Mouse (Mus musculus): ENCODE results near the gene Upk3bl. TPM values are rescaled to one million over a fixed set of nuclear protein-coding genes. Genes with fewer than 3 reads are reported as not detected.

Gene Upk3bl
- not detected for polyA plus RNA-seq (2017; shearing (Covaris generic))

DNA sequence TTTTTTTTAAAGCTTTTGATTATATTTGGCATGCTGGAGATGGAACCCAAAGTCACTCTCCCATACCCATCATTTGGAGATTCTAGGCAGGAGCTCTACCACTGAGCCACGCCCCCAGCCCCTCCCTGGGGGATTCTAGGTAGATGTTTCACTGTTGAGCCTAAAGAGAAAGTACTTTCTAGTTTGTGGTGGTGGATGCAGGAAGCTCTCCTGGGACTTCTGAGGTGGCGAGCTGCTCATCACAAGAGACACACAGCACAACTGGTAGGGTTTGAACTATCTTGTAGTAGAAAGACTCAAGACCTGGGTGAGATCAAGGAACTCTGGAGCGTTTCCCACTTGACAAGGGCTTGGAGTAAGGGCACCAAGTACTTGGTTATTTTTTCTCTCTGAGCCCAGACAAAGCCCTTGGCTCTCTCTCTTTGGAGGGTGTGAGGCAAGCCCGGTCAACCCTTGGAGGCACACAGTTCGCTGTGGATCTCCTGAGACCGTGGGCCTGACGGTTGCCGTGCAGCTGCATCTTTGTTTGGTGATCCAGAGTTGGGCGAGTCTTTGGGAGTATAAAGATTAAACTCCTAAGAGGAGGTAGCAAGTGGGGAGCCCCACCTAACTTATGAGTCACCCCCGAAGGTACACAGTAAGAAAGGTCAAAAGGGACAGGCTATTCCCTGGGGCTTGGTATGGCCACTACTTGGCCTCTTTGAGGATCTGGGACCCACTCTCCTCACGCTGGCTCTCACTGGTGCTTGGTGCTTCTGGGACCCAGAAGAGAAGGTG, at the start of gene Upk3bl:
TSS of gene Upk3bl (plus strand) at position 192 of the 777 bp plus-strand sequence.

GRCm38 (mm10) chr5:136038258-136039214, 15.8 kb upstream of the Upk3bl start, which contains the start of gene Upk3b:
Gene Upk3b, plus strand, starts transcription at chr5:136038496.

DNA sequence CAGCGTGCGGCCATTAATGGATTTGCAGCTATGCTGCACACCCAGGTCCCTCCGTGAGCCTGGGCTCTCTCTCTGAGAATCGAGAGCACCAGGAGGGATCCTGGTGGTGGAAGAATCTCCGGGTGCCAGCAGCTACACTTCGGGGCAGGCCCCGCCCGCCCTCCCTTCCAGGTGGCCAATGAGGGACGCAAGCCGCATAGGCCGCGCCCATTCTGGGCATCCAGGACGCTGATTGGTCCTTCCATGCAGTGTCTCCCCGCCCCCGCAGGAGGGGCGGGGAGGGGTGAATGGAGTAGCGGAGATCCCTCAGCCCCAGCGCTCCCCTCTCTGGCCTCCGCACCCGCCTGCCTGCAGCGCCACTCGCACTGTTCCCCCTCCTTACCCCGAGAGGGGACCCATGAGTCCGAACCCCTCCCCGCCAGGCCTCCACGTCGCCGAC, 29.4 kb downstream of the Upk3bl start, which contains the start of gene Rasa4:
TSS of gene Rasa4 (plus strand) at position 248 of the 439 bp plus-strand sequence.

Other genes with a start within 250 kb of the Upk3bl start
- under 1 TPM; 0.14 to 0.21 TPM for gene Srrm3, start 247.6 kb upstream of the Upk3bl start, polyA plus RNA-seq (2017; shearing (Covaris generic))
- 1 to 10 TPM in 1 of 2 experiments, not detected in 1; 1.3 TPM for gene Hspb1, start 166.6 kb upstream of the Upk3bl start, polyA plus RNA-seq (2017; shearing (Covaris generic))
- 10 to 100 TPM; 39.6 to 58.1 TPM for gene Ywhag, start 119.9 kb upstream of the Upk3bl start, polyA plus RNA-seq (2017; shearing (Covaris generic))
- gene Ssc4d, start 80.0 kb upstream of the Upk3bl start, polyA plus RNA-seq (2017; shearing (Covaris generic)): under 1 TPM; 0.92 to 0.99 TPM
- not detected for gene Zp3, start 74.4 kb upstream of the Upk3bl start, polyA plus RNA-seq (2017; shearing (Covaris generic))
- gene Dtx2, start 59.7 kb upstream of the Upk3bl start, polyA plus RNA-seq (2017; shearing (Covaris generic)): 10 to 100 TPM; 19.7 to 20.9 TPM
- under 1 TPM in 1 of 2 experiments, not detected in 1; 0.05 TPM for gene Upk3b, start 16.0 kb upstream of the Upk3bl start, polyA plus RNA-seq (2017; shearing (Covaris generic))
- gene Rasa4, start 29.4 kb downstream of the Upk3bl start, polyA plus RNA-seq (2017; shearing (Covaris generic)): 1 to 10 TPM; 2.3 to 2.7 TPM
- 100 to 1,000 TPM; 175 to 202 TPM for gene Polr2j, start 62.1 kb downstream of the Upk3bl start, polyA plus RNA-seq (2017; shearing (Covaris generic))
- gene Lrwd1, start 81.6 kb downstream of the Upk3bl start, polyA plus RNA-seq (2017; shearing (Covaris generic)): 10 to 100 TPM; 40.2 to 43.8 TPM
- gene Alkbh4, start 81.7 kb downstream of the Upk3bl start, polyA plus RNA-seq (2017; shearing (Covaris generic)): 10 to 100 TPM; 60.9 to 73.3 TPM
- 10 to 100 TPM; 63.9 to 77.3 TPM for gene Orai2, start 116.2 kb downstream of the Upk3bl start, polyA plus RNA-seq (2017; shearing (Covaris generic))
- 10 to 100 TPM; 45.0 to 45.9 TPM for gene Prkrip1, start 144.5 kb downstream of the Upk3bl start, polyA plus RNA-seq (2017; shearing (Covaris generic))
- gene Sh2b2, start 192.1 kb downstream of the Upk3bl start, polyA plus RNA-seq (2017; shearing (Covaris generic)): under 1 TPM in 1 of 2 experiments, not detected in 1; 0.77 TPM